Mouse (Mus musculus) gastrocnemius, postnatal 14 days (tissue): ENCODE measurements around the gene Zcchc14. TPM values are rescaled to one million over a fixed set of nuclear protein-coding genes. Genes with fewer than 3 reads are reported as not detected.
"Not testable (repeated sequence)": the region's sequence is repeated elsewhere in the genome, so short reads cannot be mapped to it uniquely, and the experiment has no call there.

Experiments used
- DNase-seq: peaks from one replicate; pipeline ENCODE4 v3.0.0; 2021; ENCODE audit warnings: mixed read lengths
- intact Hi-C: fragments of 180-260 bp; cut with DNase I; formaldehyde crosslinking; loops from one replicate; pipeline ENCODE4 v1.15.1; 2025; ENCODE audit warnings: low total_unique reads
- total RNA-seq, 2 experiments: library from RNA; stranded (reverse); gene quantifications; 2 replicates each; pipeline ENCODE4 v1.2.3; 2021

The Zcchc14 gene
- total RNA-seq, 2 experiments from 2014 or later, result 19.8 to 20.4 TPM

DNA sequence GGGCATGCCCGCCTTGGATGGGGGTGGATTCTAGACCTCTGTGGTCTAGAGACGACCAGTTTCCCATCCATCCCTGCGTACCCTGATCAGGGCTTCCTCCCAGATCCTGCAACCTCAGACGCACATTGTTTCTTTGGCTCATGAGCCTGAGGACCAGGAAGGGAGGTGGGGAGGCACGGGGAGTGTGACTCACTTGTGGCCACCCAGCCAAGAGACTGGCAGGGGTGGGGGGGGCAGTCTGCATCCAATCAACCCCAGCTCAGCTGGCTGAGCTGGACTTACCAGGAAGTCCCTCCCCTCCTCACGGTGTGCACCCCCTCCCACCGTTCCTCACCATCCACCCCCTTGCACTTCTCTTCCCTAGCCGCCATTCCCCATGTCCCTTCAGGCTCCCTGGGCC lies 16.5 kb upstream of the Zcchc14 start:
- intact Hi-C loops, result no loop called here
- DNase-seq, result no peak

DNA sequence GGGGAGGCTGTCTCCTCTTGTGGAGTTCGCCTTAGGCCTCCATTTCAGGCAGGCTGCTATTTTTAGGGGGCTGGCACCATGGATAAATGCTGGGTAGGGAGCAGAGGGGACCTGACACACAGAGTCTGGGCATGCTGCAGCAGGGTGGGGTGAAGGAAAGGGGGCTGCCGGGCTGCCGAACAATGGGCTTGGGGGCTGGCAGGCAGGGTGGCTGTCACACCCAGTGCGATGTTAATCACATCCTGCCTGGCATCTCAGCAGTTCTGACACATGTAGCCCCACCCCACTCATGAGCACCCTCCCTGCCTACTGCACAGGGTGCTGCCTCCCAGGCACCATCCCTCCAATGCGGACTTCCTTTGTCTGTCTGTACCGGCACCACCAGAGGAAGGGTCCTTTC lies 15.9 kb upstream of the Zcchc14 start:
- intact Hi-C loops, result no loop called here
- DNase-seq, result no peak

DNA sequence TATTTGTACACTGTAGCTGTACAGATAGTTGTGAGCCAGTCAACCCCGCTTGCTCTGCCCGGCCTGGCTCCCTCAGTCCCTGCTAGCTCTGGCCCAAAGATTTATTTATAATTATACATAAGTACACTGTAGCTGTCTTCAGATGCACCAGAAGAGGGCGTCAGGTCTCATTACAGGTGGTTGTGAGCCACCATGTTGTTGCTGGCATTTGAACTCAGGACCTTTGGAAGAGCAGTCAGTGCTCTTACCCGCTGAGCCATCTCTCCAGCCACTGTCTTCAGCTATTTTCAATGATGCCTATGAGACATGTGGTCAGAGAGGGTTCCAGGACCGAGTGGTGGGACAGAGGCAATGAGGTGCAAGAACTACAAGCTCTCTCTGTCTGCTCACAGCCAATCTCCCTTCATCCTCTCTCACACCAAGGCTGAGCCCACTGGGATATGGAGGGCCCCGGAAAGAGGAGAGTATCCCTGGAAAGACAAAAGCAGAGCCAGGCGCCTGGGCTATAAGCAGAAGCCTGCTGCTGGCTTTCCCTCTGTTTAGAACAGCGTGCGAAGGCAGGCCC lies 15.3 kb upstream of the Zcchc14 start:
- DNase-seq, intact Hi-C loops: not testable (repeated sequence)

DNA sequence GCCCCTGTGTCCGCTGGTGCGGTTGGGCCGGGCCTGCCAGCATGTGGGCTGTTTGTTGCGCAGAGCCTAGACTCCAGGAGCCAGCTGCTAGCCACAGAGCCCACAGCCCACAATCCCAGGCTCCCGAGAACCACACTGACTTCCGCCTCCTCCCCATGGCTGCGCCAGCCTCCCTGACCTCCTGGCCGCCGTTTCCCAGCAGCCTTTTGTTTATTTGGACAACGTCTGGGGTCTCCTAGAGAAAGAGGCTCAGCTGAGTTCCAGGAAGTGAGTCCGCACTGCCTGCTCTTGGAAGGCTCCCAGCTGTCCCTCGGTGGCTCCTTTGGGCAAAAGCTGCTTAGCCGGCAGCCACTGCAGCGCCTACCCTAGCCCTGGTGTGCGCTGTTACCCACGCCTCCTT lies 12.6 kb upstream of the Zcchc14 start:
- DNase-seq, result peak; percentile 69
- intact Hi-C loops, result no loop called here

DNA sequence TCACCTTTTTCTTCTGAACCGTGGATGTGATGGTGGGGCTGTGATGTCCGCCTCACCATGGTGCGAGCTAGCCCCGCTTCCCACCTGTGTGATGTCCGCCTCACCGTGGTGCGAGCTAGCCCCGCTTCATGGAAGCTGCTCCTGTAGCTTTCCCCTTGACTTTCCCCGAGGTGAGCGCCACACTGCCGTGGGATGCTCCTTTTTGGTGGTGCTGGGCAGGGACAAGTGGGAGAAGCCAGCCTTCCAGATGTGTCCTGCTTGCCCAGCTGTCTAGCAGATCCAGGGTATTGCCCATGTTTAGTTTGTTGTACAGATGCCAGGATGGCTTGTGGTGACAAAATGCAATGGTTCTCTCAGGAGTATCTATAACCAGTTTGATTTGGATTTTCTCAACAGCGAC lies 10.4 kb upstream of the Zcchc14 start:
- DNase-seq, result no peak
- intact Hi-C loops, result no loop called here

DNA sequence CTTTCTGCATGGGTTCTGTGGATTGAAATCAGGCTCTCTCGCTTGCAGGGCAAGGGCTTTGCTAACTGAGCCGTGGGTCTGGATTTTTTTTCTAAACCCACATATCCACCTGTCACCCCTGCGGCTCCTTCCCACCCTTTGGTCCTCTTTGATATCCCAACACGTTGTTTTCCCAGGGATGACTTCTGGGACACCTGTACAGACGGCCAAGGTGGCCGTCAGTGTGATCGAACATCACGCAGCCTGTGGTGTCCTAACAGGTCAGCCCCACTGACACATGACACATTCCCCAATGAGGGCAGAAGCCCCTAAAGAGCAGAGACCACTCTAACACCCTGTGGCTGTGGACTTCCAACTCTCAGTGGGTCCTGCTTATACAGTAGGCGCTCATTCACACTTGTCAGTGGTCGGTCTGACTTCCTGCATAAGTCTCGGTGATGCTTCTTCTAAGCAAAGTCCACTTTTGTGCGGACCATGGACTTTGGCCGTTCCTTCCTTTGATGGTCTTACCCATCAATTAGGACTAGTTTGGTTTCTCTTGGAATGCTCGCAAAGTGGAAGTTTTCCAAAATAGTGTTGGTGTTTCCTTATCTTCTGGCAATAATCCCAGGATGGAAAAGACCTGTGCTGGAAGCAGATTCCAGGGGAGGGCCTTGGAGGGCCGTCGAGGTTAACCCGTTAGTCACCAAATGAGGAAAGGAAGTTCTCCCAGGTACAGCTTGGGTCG lies 9.1 kb upstream of the Zcchc14 start:
- no peak for DNase-seq
- intact Hi-C loops, result no loop called here

DNA sequence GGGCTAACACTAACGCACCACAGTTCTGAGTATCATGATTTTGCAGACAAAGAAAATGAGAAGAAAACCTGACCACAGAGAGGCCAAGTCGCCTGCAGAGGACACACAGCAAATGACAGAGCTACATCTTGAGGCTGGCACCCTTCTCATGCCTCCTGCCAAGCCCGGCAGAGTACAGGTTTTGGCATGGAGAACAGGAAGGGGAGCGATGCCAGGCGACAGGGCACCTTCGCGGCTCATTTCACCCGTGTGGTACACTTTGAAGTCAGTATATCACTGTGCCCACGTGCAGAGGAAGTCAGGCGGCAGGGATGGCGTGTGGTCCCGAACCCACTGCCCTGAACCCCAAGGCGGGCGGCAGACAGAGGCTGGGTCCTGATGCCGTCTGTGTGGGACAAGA lies 7.9 kb upstream of the Zcchc14 start:
- intact Hi-C loops, result no loop called here
- no peak for DNase-seq

DNA sequence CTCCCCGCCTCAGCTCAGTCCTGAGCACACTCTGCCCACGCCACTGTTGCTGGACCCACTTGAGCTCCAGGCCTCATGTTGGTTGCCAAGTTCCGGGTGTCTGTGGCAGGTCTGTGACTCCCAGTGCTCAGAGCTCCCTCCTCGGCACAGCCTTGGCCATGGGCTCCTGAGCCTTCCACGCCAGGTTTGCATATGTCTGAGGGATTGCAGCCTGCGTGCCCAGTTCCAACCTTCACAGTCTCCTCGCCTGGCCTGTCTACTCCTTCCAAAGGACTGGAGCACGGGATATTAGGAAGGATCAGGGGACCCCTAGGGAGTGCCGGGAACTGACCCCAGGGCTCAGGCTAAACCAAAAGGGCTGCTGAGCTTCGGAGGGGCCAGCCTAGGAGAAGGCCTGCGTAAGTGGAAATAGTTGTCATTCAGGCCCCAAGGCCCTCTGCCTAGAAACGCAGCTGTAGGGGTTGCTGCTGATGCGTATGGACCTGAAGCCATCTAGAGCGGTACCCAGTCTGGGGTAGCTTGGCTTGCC lies 2.3 kb upstream of the Zcchc14 start:
- DNase-seq, result no peak
- intact Hi-C loops, result no loop called here

DNA sequence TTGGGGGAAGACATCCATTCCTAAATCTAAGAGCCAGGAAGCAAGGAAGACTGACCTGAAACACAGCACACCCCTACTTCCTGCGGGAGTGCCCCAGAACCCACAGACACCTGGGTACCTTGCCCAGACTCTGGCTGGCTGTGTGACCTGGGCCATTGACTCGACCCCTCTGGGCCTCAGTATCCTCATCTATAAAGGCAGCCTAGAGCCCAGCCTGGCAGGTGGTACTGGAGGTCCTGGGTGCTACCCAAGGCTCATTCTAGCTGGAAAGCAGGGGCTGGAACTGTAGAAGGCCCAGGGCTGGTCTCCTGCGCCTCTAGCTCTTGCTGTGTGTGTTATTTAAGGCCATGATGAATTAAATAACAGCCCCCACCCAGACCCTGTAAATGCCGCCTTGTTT lies 1.4 kb upstream of the Zcchc14 start:
- intact Hi-C loops, result no loop called here

DNA sequence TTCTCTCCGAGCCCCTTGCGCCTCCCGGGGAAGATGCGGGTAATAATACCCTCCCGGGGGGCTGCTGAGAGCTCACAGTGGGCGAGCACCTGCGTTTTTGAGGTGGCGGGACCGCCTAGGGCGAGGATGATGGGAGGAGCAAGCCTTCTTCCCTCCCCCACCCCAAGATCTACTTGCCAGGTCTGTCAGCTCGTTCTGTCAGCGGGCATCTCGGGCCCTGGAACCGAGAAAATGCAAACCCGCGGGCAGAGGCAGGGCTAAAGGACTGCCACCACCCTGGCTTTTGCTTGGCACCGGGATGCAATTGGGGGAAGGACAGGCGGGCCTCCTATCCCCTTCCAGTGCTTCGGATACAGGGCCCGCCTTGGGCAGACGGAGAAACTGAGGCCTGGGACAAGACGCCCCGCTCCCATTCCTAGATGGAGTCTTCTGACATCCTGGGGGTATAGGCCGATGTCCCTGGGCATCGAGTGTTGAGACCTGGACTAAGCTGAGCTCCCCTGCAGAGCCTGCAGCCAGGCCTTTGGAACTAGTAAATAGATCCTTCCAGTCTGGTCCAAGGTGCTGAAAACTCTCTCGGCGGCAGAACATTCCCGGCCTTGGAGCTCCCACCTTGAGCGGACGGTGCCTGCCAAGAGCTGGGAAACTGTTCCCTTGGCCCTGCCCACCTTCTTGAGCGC lies 779 bp upstream of the Zcchc14 start:
- intact Hi-C loops, result no loop called here
- no peak for DNase-seq

More for the DNA sequence above, 1.4 kb upstream of the Zcchc14 start:
- DNase-seq, result no peak

DNA sequence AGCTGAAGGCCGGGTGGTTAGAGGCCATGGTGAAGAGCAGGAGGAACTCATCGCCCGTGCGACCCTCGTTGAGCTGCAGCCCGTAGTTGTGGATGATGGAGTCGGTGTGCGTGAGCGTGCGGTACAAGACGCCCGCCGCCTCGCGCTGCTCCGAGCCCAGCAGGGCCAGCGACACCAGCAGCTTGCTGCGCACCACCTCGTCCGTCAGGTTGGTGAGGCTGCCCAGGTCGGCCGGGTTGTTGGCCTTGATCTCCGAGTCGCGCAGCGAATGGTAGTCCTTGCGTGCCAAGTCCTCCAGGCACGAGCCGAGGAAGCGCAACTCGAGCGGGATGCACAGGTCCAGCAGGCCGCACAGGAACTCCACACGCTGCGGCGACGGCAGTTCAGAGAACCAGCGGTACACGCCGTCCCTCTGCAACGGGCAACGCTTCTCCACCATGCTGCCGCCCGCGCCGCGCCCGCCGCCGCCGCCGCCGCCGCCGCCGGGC lies 783 bp downstream of the Zcchc14 start:
- peak; percentile 55 for DNase-seq
- intact Hi-C loops, result no loop called here

DNA sequence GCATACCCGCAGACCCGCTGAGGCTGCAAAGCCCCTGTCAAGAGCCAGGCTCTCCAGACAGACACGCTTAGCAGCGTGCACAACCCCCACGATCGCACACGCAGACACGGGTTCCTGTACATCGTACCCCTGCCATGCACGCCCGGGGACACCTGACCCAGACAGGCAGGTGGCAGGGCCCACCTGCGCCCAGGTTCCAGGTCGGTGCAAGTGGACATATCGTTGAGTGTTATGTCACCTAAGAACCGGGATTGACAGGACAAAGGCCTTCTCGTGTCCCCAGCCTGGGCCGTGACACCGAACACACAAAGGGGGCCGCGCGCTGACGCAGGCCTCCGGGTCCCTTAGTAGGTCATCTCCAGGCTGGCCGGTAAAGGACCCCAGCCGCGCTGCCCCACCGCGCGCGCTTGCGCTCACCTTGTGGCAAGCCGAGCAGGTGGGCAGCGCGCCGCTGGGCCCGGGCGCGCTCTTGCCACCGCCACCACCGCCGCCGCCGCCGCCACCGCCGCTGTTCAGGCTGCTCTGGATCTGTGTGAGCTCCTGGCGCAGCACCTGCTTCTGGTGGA lies 1.3 kb downstream of the Zcchc14 start:
- intact Hi-C loops, result no loop called here
- no peak for DNase-seq

DNA sequence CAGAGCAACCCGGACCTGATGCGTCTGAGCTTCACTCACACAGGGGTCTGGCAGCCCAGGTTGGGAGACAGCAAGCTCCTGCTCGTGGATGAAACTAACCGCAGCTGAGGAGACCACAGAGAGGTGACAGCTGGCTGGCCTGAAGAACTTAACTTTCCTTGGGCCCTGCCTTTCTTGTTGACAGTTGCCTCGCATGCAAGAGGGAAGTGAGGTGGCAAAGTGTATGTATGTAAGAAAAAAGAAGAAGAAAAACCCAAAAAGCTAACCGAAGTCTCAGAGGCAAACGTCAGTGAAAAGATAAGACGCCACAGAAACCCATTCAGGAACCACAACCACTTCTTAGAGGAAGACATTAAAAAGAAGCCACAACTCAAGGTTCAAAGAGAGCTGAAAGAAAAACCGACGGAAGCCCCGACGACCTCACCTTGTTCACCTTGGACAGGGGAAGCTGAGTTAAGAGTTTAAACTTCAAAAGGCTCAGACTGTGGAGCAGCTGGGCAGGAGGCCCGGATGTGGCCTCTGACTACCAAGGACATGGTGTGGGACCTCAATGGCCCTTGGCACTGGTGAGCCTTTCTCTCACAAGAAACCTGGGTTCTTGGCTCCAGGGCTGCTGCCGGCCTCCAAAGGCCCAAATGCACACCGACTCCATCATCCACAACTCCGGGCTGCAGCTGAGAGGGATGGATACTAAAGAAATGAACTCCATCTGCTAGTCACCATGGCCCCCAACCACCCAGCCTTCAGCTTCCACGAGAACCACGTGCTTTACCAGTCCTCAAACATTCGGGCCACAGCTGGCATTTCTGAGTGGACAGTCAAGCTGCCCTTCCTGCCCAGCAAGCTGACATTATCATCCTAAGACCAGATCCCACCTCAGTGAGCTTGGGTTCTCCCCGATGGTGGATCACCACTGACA lies 2.1 kb downstream of the Zcchc14 start:
- intact Hi-C loops, result no loop called here
- no peak for DNase-seq

DNA sequence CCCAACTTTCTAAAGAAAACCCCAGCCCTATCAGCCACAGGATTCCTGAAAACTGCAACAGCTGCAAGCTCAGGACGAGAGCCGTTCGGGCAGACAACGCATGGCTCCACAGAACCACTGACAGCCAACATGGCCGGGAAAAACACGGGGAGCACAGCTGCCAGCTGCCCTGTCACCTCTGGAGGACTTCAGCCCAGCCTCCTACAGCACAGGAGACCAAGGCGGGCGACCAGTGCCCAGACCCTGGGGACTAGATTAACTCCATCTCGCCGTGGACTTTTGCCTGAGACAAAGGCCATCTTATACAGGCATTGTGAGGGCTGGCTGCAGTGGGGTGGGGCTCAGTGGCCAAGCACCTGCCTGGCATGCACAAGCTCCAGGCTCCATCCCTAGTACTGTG lies 2.8 kb downstream of the Zcchc14 start:
- DNase-seq, result no peak
- intact Hi-C loops, result no loop called here

DNA sequence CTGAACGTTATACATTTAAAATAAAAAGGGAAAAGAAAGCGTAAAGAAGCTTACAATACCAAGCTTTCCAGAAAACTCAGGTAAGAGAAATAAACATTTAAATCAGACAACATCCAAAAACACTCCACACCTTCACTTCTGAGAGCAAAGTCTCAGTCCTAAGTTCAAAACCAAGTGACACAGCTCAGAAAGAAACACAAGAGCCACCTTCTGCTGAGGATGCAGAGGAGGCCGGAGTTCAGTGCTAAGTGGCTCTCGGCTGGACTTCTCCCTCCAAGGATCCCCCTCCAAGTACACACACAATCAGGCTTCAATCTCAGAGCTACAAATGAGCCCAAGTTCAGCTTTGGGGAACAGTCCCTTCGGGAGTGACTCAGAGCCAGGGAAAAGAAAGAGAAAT lies 3.3 kb downstream of the Zcchc14 start:
- intact Hi-C loops, result no loop called here
- no peak for DNase-seq

DNA sequence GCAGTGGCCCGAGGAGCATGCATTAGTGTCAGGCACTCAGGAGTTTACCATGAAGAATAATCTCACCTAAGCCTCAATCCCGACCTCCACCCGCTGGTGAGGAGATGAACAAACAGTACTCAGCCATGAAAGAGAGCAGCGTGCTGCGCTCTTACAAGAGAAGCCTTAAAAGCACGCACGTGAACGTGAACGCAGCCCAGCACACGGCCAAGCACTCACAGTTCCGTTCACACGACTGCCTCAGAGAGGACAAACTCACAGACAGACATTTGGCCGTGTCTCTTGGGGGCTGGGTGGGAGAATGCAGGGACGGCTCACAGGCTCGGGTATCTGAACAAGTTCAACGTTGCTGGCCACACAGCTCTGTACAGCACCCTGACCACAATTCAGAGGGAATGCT lies 4.2 kb downstream of the Zcchc14 start:
- no peak for DNase-seq
- intact Hi-C loops, result no loop called here

DNA sequence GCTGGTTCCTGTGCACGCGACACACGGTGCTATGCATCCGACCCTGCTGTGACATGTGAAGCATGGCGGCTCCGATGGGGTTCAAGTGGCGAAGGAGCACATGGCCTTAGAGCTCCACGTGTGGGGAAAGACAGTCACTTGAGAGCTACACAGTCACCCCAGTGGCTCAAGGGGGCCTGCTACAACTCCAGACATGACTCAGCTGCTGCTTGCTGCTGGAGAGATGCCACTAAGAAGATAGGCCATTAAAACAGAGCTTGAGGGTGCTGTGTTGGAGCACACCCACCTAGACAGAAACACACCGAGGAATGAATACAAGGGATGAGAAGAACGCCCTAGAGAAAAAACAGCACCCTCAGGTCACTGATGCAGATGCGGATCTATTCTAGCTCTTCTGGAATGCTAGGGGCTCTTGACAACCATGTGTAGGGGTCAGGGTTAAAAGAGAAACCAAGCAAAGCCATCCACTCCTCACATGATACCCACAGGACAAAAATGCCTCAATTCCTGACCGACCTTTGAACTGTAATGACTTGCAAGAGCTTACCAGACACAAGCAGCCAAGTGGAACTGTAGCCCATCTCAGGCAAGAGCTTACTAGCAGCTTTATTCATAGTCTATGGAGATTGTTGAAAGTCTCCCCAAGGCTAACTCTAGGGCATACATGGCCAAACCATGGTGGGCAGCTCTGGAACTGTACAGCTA lies 5.0 kb downstream of the Zcchc14 start:
- DNase-seq, result no peak
- intact Hi-C loops, result no loop called here

DNA sequence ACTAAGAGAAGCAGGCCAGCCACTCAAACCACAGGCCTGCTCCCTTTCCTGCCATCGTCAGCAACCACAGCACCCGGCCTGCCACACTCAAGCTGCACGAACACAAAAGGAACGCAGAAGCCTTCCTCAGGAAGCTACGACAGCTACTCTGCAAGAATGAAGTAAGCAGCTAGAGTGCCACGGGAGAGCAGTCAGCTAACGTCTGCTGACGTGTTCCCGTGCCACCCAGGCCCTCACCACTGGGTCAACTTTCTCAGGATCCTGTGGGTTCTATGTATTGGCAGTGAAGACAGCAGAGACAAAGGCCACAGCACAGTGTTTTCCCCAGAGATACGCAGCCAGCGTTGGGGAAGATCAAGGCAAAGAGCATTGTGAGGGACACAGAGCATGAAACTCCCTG lies 9.3 kb downstream of the Zcchc14 start:
- DNase-seq, result no peak
- intact Hi-C loops, result loop anchor here (5.0 kb wide), 1 partner anchor 36 kb away; no protein-coding TSS in a partner anchor

DNA sequence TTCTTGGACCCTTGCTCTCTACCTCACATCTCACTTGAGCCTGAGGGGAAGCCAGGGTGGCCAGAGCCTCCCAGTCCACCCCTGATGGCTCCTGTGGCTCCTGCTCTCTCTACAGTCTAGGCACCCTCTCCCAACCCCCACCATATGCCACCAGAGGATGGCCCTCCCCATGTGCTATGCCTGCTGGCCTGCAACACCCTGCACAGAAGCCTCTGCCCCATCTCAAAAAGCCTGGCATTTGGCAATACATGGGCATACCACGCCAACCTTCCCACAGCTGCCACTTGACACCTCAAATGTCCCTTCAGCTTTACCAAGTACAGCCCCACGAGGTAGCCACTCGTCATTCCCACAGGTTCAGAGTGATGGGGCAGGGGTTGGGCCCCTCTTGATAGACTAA lies 9.9 kb downstream of the Zcchc14 start:
- no peak for DNase-seq
- intact Hi-C loops, result loop anchor here (5.0 kb wide), 1 partner anchor 36 kb away; no protein-coding TSS in a partner anchor
